Mouse (Mus musculus): Measurements from ENCODE around the gene Camk1d.

DNA sequence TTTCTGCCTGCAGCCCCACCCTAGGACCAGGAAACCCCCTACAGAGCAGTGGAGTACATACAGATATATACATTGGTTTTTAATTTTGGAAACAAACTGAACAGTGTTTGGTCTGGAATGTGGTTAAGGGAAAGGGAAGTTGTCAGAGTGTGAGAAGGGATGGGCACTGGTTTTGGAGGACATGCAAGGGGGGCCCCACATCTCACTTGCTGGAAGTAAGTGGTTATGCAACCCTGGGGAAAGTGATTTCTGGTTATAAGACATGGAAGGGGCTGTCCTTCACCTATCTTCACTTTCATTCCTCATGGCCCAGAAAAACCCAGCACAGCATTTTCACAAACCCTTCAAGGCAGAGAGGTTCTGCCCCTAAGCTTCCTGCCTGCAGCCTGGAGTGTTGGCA is 419.2 kb downstream of the Camk1d start:
- TF ChIP-seq CTCF (IDR thresholded peaks at IDR 0.05; ENCODE audit: low read depth) (no peak), EP300 (optimal IDR thresholded peaks at IDR 0.05) (no peak)
